Mouse (Mus musculus) small intestine, adult 10 weeks (tissue): ENCODE results near the gene 0610010K14Rik. TPM values are rescaled to one million over a fixed set of nuclear protein-coding genes. Genes with fewer than 3 reads are reported as not detected.

Experiments
- polyA plus RNA-seq: library from polyadenylated mRNA; stranded (reverse); fragments of 350-450 nt; fragmentation: Illumina TruSeq; extraction: RNeasy Lipid Tissue Mini Kit (QIAGEN cat#74804); gene quantifications from one replicate; pipeline ENCODE4 v1.2.3, GENCODE M21; 2014; ENCODE audit warnings: low replicate concordance

0610010K14Rik gene
- polyA plus RNA-seq, result 4.3 TPM

GRCm38 (mm10) chr11:70237457-70238167, at the start of gene 0610010K14Rik:
Gene 0610010K14Rik (minus strand): TSS chr11:70237914.

GRCm38 (mm10) chr11:70254931-70255531, 17.3 kb upstream of the 0610010K14Rik start, which contains the start of gene Alox12:
Gene Alox12 (minus strand): TSS chr11:70255353.

GRCm38 (mm10) chr11:70239541-70240279, 2.0 kb upstream of the 0610010K14Rik start, which contains the start of the genes Gm21988 and Rnasek:
Gene Gm21988 (minus strand): TSS chr11:70239830.
Gene Rnasek (minus strand): TSS chr11:70239842.

GRCm38 (mm10) chr11:70229260-70230010, 8.3 kb downstream of the 0610010K14Rik start, which contains the start of gene Bcl6b:
Gene Bcl6b (minus strand): TSS chr11:70229798.

GRCm38 (mm10) chr11:70220731-70221602, 16.7 kb downstream of the 0610010K14Rik start, which contains the start of gene Slc16a13:
Gene Slc16a13 (minus strand): TSS chr11:70221064.

GRCm38 (mm10) chr11:70212423-70212822, 25.3 kb downstream of the 0610010K14Rik start, which contains the start of gene Slc16a11:
Gene Slc16a11 (plus strand): TSS chr11:70212752.

Other genes with a start within 250 kb of the 0610010K14Rik start
- gene Gabarap, start 246.8 kb downstream of the 0610010K14Rik start, polyA plus RNA-seq, result 558 TPM
- gene Phf23, start 242.1 kb downstream of the 0610010K14Rik start, polyA plus RNA-seq, result 14.8 TPM
- gene Dvl2, start 237.3 kb downstream of the 0610010K14Rik start, polyA plus RNA-seq, result not detected
- 4.8 TPM for gene Acadvl, start 222.5 kb downstream of the 0610010K14Rik start, polyA plus RNA-seq
- gene Dlg4, start 221.0 kb downstream of the 0610010K14Rik start, polyA plus RNA-seq, result 0.30 TPM
- not detected for gene Asgr1, start 183.8 kb downstream of the 0610010K14Rik start, polyA plus RNA-seq
- gene Asgr2, start 145.3 kb downstream of the 0610010K14Rik start, polyA plus RNA-seq, result not detected
- gene Mgl2, start 107.6 kb downstream of the 0610010K14Rik start, polyA plus RNA-seq, result 5.1 TPM
- not detected for gene Clec10a, start 81.7 kb downstream of the 0610010K14Rik start, polyA plus RNA-seq
- not detected for gene Slc16a11, start 25.2 kb downstream of the 0610010K14Rik start, polyA plus RNA-seq
- 2.9 TPM for gene Slc16a13, start 16.9 kb downstream of the 0610010K14Rik start, polyA plus RNA-seq
- gene Bcl6b, start 8.1 kb downstream of the 0610010K14Rik start, polyA plus RNA-seq, result 1.4 TPM
- 0.59 TPM for gene Gm21988, start 1.9 kb upstream of the 0610010K14Rik start, polyA plus RNA-seq
- 24.1 TPM for gene Rnasek, start 1.9 kb upstream of the 0610010K14Rik start, polyA plus RNA-seq
- gene Alox12, start 17.4 kb upstream of the 0610010K14Rik start, polyA plus RNA-seq, result 0.74 TPM
- gene Alox12e, start 84.7 kb upstream of the 0610010K14Rik start, polyA plus RNA-seq, result not detected
- gene Alox15, start 114.1 kb upstream of the 0610010K14Rik start, polyA plus RNA-seq, result 1.5 TPM
- 4.5 TPM for gene Pelp1, start 172.1 kb upstream of the 0610010K14Rik start, polyA plus RNA-seq
- gene Arrb2, start 194.7 kb upstream of the 0610010K14Rik start, polyA plus RNA-seq, result 0.41 TPM
- 5.4 TPM for gene Med11, start 214.0 kb upstream of the 0610010K14Rik start, polyA plus RNA-seq
- 0.78 TPM for gene Zmynd15, start 221.5 kb upstream of the 0610010K14Rik start, polyA plus RNA-seq
- 16.5 TPM for gene Cxcl16, start 222.1 kb upstream of the 0610010K14Rik start, polyA plus RNA-seq